Mouse (Mus musculus) CD4-positive, CD25-positive, alpha-beta regulatory T cell (primary cell): ENCODE results near the gene Zcchc9. TPM values are rescaled to one million over a fixed set of nuclear protein-coding genes. Genes with fewer than 3 reads are reported as not detected.

Experiments used
- polyA plus RNA-seq: library from polyadenylated mRNA; unstranded; fragments of 100-300 nt; shearing (Covaris generic); gene quantifications from one replicate; pipeline ENCODE4 v1.2.1, GENCODE M21; 2017

The Zcchc9 gene
- 40.8 TPM for polyA plus RNA-seq

DNA sequence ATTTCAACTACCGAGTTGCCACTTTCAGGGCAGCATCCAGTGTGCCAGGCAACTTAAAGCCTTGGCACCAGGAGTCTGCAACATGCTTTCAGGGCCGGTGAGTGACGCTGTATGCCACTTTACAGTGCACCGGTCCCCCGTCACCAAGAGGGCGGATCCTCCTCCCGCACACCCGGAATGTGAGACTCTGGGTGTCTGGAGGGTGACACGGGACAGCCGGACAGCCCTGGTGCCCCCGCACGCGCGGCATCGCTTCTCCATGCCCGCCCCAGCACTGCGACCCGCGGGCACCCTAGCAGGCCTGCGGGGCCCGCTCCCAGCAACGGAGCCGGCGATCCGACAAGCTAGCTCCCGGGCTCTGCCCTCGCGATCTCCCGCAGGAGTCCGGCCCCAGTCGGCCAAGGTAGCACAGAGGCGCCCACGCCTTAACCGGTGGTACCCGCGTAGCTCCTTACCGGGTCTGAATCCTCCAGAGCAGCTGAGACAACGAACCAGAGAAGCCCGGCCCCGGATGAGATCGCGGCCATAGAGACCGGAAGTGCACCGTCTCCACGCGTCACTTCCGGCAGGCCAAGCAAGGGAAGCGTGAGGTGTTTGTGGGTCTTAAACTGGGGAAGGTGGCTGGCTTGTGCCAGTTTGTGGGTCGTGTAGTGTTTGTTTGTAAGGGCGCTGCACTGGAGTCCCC lies at the start of gene Zcchc9:
Gene Zcchc9 (minus strand): TSS at position 551 of the 685 bp plus-strand sequence.

Other genes starting within 250 kb of the Zcchc9 start
- 0.30 TPM for gene Acot12, start 66.2 kb downstream of the Zcchc9 start, polyA plus RNA-seq
- gene Ckmt2, start 69.2 kb upstream of the Zcchc9 start, polyA plus RNA-seq = not detected